Mouse (Mus musculus) liver, embryonic 11.5 days (tissue): ENCODE data around the gene Tmprss2. TPM values are rescaled to one million over a fixed set of nuclear protein-coding genes. Genes with fewer than 3 reads are reported as not detected.

Experiments used
- ATAC-seq: fragments of 200-750 bp; cut with Nextera tagmentation; replicated peaks from 2 replicates; pipeline ENCODE4 v1.8.0; 2017; ENCODE audit warnings: moderate number of reproducible peaks, mild to moderate bottlenecking, moderate TSS enrichment, moderate library complexity; ENCODE audit not compliant: low FRiP score
- DNase-seq: peaks from one replicate; pipeline ENCODE4 v3.0.0-alpha.2; 2017; ENCODE audit warnings: low spot score
- H3K27ac ChIP-seq: fragments of 300-500 bp; sonication (generic); 2 replicates; pipeline ENCODE4 v1.5.1; 2014; ENCODE audit warnings: mild to moderate bottlenecking, low read depth, low read length, control low read depth
- H3K27me3 ChIP-seq: fragments of 300-500 bp; sonication (generic); replicated peaks from 2 replicates; pipeline ENCODE4 v1.6.1; 2014; ENCODE audit warnings: low read length, mixed read lengths; ENCODE audit not compliant: control insufficient read depth, insufficient read depth
- H3K36me3 ChIP-seq: fragments of 300-500 bp; sonication (generic); 2 replicates; pipeline ENCODE4 v1.6.1; 2014; ENCODE audit warnings: mild to moderate bottlenecking, low read length, moderate library complexity, mixed read lengths; ENCODE audit not compliant: control insufficient read depth, insufficient read depth
- H3K4me1 ChIP-seq: fragments of 300-500 bp; sonication (generic); replicated peaks from 2 replicates; pipeline ENCODE4 v1.6.1; 2014; ENCODE audit warnings: low read length, mixed read lengths; ENCODE audit not compliant: control insufficient read depth, insufficient read depth
- H3K4me2 ChIP-seq: fragments of 300-500 bp; sonication (generic); 2 replicates; pipeline ENCODE4 v1.6.1; 2014; ENCODE audit warnings: mild to moderate bottlenecking, control low read depth, moderate library complexity
- H3K4me3 ChIP-seq: fragments of 300-500 bp; sonication (generic); 2 replicates; pipeline ENCODE4 v1.5.1; 2014; ENCODE audit warnings: low read depth, low read length, control low read depth
- H3K9ac ChIP-seq: fragments of 300-500 bp; sonication (generic); 2 replicates; pipeline ENCODE4 v1.6.1; 2014; ENCODE audit warnings: low read depth, low read length, control low read depth
- H3K9me3 ChIP-seq: fragments of 300-500 bp; sonication (generic); 2 replicates; pipeline ENCODE4 v1.6.1; 2016; ENCODE audit warnings: low read length, inconsistent platforms, mixed read lengths; ENCODE audit not compliant: control insufficient read depth
- WGBS: fragments of 180-500 bp; shearing (Covaris S2); extraction: QIAGEN DNeasy Blood & Tissue Kit; methylation state at CpG from one replicate; pipeline ENCODE4 v1.1.7; 2014; 5-methylcytosine and 5-hydroxymethylcytosine counted together
- polyA plus RNA-seq: library from polyadenylated mRNA; unstranded; fragments of >200 nt; fragmentation: Nextera tagmentation; extraction: Ambion mirVana; gene quantifications from 2 replicates; pipeline ENCODE4 v1.2.1, GENCODE M21; 2014

The Tmprss2 gene
- 2.5 and 3.0 TPM in 2 replicates for polyA plus RNA-seq

- H3K9me3 ChIP-seq, result no peaks in the 10 kb centered on the region
- DNase-seq (peak; percentile 49), ATAC-seq (0 out of 2 replicates have a peak, but pooled peaks have one; percentile 29)
- H3K4me3 ChIP-seq, result peak within 1 kb of the TSS; percentile 43
- peaks cover 36% of the 10 kb centered on the region for H3K27me3 ChIP-seq
- no peaks in the 10 kb centered on the region for H3K36me3 ChIP-seq
- H3K4me1 ChIP-seq, result no peaks in the 10 kb centered on the region; the same call in 1 of the 2 replicates
- no peak within 1 kb of the TSS for H3K27ac ChIP-seq
- peak within 1 kb of the TSS; percentile 62 for H3K4me2 ChIP-seq
- 2% methylated on average over 30 of the region's 30 CpGs for WGBS
- no peak within 1 kb of the TSS for H3K9ac ChIP-seq
Observed at GRCm38 (mm10) chr16:97610939-97611338, at the start of gene Tmprss2. Gene Tmprss2, minus strand, starts transcription at chr16:97611195.

DNA sequence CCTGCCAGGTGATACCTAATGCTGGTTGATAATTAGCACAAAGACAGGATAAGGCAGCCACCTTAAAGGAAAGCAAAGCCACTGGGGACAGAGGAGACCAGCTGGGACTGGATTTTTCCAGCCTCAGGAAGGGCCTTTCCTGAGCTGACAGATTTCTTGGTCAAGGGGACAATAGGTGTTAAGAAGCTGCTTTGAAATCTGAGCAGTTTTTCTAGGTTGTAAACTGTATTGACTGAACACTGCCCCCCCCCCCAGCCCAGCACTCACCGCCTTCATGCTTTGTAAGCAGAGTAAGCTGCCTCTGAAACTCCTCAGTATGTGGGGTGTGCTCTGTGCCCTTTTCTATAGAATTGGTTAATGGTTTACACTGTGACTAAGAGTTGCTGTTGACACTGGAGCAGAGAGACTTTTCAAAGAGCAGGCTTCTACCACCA, 48.2 kb upstream of the Tmprss2 start:
- Histone ChIP-seq H3K27ac (peak overlapping the region; percentile 63; the same call in 1 of the 2 replicates), H3K36me3 (no peaks in the 10 kb centered on the region)
- 16% methylated on average over 1 of the region's 1 CpGs for WGBS

GRCm38 (mm10) chr16:97658481-97658880, 47.5 kb upstream of the Tmprss2 start:
- Histone ChIP-seq H3K9ac (no peak overlapping the region), H3K4me1 (no peaks in the 10 kb centered on the region), H3K27ac (0 out of 2 replicates have a peak overlapping the region, but pooled peaks have one; percentile 4), H3K27me3 (no peaks in the 10 kb centered on the region), H3K36me3 (no peaks in the 10 kb centered on the region), H3K9me3 (no peaks in the 10 kb centered on the region), H3K4me3 (no peak overlapping the region), H3K4me2 (peak overlapping the region; percentile 22; the same call in 1 of the 2 replicates)
- WGBS, result 58% methylated on average over 6 of the region's 6 CpGs
- DNase-seq (no peak), ATAC-seq (no peak)

More for the DNA sequence above, 48.2 kb upstream of the Tmprss2 start:
- Histone ChIP-seq H3K4me2 (no peak overlapping the region), H3K9ac (no peak overlapping the region), H3K4me1 (no peaks in the 10 kb centered on the region), H3K4me3 (no peak overlapping the region), H3K27me3 (no peaks in the 10 kb centered on the region), H3K9me3 (no peaks in the 10 kb centered on the region)
- DNase-seq, result no peak
- ATAC-seq, result peak; percentile 74

DNA sequence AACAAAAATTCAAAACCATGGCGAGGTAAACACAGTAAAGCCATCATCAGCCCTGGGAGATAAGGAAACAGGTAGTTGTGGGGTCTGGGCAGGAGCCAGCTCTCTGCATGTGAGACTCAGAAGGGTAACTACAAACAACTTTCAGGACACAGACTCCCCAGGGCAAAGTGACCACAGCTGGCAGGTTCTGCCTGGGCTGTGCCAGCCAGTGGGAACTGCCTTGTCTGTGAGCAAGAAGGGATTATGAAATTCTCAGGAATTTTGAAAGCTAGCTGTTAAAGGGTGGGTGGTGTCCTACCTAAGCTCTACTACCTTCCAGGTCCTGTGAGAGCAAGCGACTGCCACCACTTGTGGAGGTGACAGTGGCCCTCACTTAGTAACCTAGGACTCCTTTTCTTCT, 44.8 kb upstream of the Tmprss2 start:
- no peaks in the 10 kb centered on the region for H3K4me1 ChIP-seq
- H3K36me3 ChIP-seq, result no peaks in the 10 kb centered on the region
- no peaks in the 10 kb centered on the region for H3K9me3 ChIP-seq
- ATAC-seq, result no peak
- no peak overlapping the region for H3K4me3 ChIP-seq
- 73% methylated on average over 2 of the region's 2 CpGs for WGBS
- H3K27ac ChIP-seq, result no peak overlapping the region
- H3K9ac ChIP-seq, result no peak overlapping the region
- no peak for DNase-seq
- no peaks in the 10 kb centered on the region for H3K27me3 ChIP-seq
- no peak overlapping the region for H3K4me2 ChIP-seq

DNA sequence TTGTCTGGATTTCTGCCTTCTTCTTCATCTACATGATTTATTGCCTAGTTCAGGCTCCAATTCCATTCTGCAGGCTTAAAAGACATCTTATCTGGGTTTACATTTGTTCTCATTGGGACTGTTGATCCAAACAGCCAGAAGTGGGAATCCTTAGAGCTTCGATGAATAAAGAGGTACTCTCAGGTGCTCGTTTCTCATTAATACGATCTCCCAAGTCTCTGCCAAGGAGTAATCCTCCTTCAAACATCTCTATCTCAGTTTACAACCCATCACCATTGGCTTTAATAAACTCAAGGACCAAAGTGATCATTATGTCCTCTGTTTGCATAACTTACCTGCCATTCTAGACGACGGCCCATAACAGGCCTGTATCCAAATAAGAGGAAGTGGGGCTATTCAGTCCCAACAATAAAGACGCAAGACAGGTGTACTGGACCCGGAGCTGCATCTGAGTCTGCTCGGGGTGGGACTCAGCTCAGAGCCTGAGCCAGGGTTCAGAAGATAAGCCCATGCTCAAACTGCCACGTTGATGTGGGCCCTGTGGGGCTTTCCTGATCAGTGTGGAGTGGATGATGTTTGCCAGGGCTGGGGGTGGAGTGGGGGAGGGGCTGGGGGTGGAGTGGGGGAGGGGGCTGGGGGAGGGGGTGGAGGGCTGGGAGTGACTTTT, 38.7 kb upstream of the Tmprss2 start:
- Histone ChIP-seq H3K27me3 (no peaks in the 10 kb centered on the region), H3K4me1 (no peaks in the 10 kb centered on the region), H3K4me2 (no peak overlapping the region), H3K9ac (no peak overlapping the region), H3K27ac (no peak overlapping the region), H3K4me3 (no peak overlapping the region), H3K36me3 (no peaks in the 10 kb centered on the region), H3K9me3 (no peaks in the 10 kb centered on the region)
- no peak for DNase-seq
- WGBS, result 61% methylated on average over 9 of the region's 9 CpGs
- ATAC-seq, result no peak

GRCm38 (mm10) chr16:97644681-97645080, 33.7 kb upstream of the Tmprss2 start:
- Histone ChIP-seq H3K27me3 (no peaks in the 10 kb centered on the region), H3K9ac (no peak overlapping the region), H3K4me3 (no peak overlapping the region), H3K27ac (no peak overlapping the region), H3K4me1 (no peaks in the 10 kb centered on the region), H3K36me3 (no peaks in the 10 kb centered on the region), H3K9me3 (no peaks in the 10 kb centered on the region), H3K4me2 (no peak overlapping the region)
- no peak for DNase-seq
- no peak for ATAC-seq

- ATAC-seq (no peak), DNase-seq (no peak)
- H3K9me3 ChIP-seq, result no peaks in the 10 kb centered on the region
- no peak overlapping the region for H3K4me3 ChIP-seq
- no peak overlapping the region for H3K4me2 ChIP-seq
- H3K27ac ChIP-seq, result no peak overlapping the region
- H3K4me1 ChIP-seq, result no peaks in the 10 kb centered on the region
- 77% methylated on average over 3 of the region's 3 CpGs for WGBS
- no peaks in the 10 kb centered on the region; the same call in 1 of the 2 replicates for H3K36me3 ChIP-seq
- no peaks in the 10 kb centered on the region for H3K27me3 ChIP-seq
- no peak overlapping the region for H3K9ac ChIP-seq
Observed at GRCm38 (mm10) chr16:97639630-97640029, 28.6 kb upstream of the Tmprss2 start.

DNA sequence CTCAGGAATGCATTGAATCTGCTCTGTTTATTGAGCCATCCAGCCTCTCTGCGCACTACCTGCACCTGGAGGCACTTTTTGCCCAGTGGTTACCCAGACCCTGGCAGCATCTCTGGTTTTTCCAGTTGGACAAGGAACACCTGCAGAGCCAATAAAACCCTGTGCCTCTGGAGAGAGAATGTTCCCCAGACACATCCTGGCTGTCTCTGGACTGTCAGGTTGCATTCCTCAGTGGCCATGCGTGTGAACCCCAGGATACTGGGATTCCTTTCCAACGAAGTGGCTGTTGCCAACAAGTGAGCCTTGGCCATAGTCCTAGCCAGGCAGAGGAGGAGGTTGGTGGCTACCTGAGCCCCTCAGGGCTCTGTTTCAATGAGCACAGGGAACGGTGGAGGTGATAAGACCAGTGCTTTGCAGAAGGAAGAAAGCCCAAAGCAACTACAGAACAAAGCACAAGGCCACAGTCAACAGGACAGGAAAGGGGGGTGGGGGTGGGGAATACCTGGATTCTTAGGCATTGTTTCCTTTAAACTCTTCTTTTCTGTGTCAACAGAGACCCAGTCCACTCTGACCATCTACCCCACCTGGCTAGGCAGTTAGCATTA, 22.0 kb upstream of the Tmprss2 start:
- no peak overlapping the region for H3K27ac ChIP-seq
- H3K4me3 ChIP-seq, result no peak overlapping the region
- ATAC-seq (no peak), DNase-seq (no peak)
- no peaks in the 10 kb centered on the region; the same call in 1 of the 2 replicates for H3K36me3 ChIP-seq
- H3K4me1 ChIP-seq, result no peaks in the 10 kb centered on the region
- no peaks in the 10 kb centered on the region for H3K9me3 ChIP-seq
- H3K27me3 ChIP-seq, result no peaks in the 10 kb centered on the region
- H3K4me2 ChIP-seq, result no peak overlapping the region
- WGBS, result 56% methylated on average over 4 of the region's 4 CpGs
- no peak overlapping the region for H3K9ac ChIP-seq

DNA sequence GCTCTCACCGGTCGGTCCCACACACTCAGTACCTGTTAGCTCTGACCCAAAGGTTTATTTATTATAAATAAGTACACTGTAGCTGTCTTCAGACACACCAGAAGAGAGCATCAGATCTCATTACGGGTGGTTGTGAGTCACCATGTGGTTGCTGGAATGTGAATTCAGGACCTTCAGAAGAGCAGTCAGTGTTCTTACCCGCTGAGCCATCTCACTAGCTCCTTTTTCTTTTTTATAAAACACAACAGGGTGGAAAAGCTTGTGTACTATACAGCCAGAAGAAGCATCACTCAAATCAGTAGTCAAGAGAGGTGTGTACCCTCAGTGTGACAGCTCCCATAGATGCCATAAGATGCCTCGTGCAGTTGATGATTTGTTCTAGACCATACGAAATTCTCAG, 12.2 kb upstream of the Tmprss2 start:
- Histone ChIP-seq H3K36me3 (no peaks in the 10 kb centered on the region), H3K4me3 (no peak overlapping the region), H3K27ac (no peak overlapping the region), H3K9ac (no peak overlapping the region), H3K9me3 (no peaks in the 10 kb centered on the region), H3K4me1 (no peaks in the 10 kb centered on the region), H3K4me2 (no peak overlapping the region), H3K27me3 (no peaks in the 10 kb centered on the region)
- ATAC-seq, result no peak
- DNase-seq, result no peak
- 76% methylated on average over 6 of the region's 6 CpGs for WGBS
